Mouse (Mus musculus) cortical plate, adult 2 months (tissue): ENCODE results near the gene Taf15.

Source experiments
- CTCF ChIP-seq: fragments of 200-500 bp; IDR thresholded peaks from 2 replicates; pipeline ENCODE4 v1.5.1; 2011; ENCODE audit warnings: mild to moderate bottlenecking, control low read depth, low read length; ENCODE audit not compliant: insufficient read depth; ENCODE audit errors: extremely low read depth
- POLR2A ChIP-seq: fragments of 200-500 bp; IDR thresholded peaks from 2 replicates; pipeline ENCODE4 v1.6.1; 2011; ENCODE audit warnings: mild to moderate bottlenecking, low read length, control low read depth; ENCODE audit not compliant: insufficient read depth; ENCODE audit errors: extremely low read depth

DNA sequence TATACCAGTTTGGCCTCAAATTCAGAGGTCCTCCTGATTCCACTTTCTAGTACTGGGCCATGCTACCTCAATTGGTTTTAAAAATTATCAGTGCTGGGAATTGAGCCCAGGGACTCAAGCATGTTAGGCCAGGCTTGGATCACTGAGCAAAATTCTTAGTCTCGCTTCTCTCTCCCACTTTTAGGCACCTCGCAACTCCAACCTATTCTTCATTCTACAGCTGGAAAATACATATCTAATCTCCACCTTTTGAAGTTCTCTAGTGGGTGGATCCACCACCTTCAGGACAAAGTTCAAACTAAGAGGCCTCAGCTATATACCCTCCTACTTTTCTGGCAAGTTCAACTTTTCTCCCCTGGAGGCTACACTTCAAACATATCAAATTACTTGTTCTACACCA, 1.1 kb upstream of the Taf15 start:
- TF ChIP-seq CTCF (no peak), POLR2A (no peak)
